Mouse (Mus musculus): ENCODE results near the gene Sec63. TPM values are rescaled to one million over a fixed set of nuclear protein-coding genes. Genes with fewer than 3 reads are reported as not detected.

Gene Sec63
- polyA plus RNA-seq, 1 experiment from 2014 or later: 15.1 TPM

- Histone ChIP-seq H3K27ac (ENCODE audit: low read length) (peak overlapping the region; percentile 95), H3K4me3 (ENCODE audit: low read depth, low read length) (peak overlapping the region; percentile 97), H3K36me3 (ENCODE audit: insufficient read depth, low read length) (no peaks in the 10 kb centered on the region), H3K4me1 (ENCODE audit: insufficient read depth, low read depth, low read length) (peaks cover 4% of the 10 kb centered on the region; the same call in 1 of the 2 replicates), H3K9ac (replicated peaks; ENCODE audit: low read depth) (peak overlapping the region; percentile 96), H3K4me2 (replicated peaks; ENCODE audit: low read depth, low read length) (peak overlapping the region; percentile 69), H3K9me3 (ENCODE audit: low read length) (no peaks in the 10 kb centered on the region), H3K27me3 (replicated peaks; ENCODE audit: insufficient read depth, low read length) (no peaks in the 10 kb centered on the region)
- DNase-seq (ENCODE audit: low spot score) (peak; percentile 71), ATAC-seq (peak; percentile 75)
- no peak for TF ChIP-seq CTCF (IDR thresholded peaks at IDR 0.05)
- no peak; the same call in 1 of the 2 replicates for TF ChIP-seq EP300 (IDR thresholded peaks at IDR 0.05)
- WGBS: under 1% methylated on average over 38 of the region's 66 CpGs
Measured at GRCm38 (mm10) chr10:42761901-42762669, 789 bp downstream of the Sec63 start.

GRCm38 (mm10) chr10:42762670-42763058 lies 1.4 kb downstream of the Sec63 start:
- H3K9ac ChIP-seq (replicated peaks; ENCODE audit: low read depth): peak overlapping the region; percentile 96
- no peaks in the 10 kb centered on the region for H3K36me3 ChIP-seq (ENCODE audit: insufficient read depth, low read length)
- H3K27ac ChIP-seq (ENCODE audit: low read length): peak overlapping the region; percentile 95
- no peaks in the 10 kb centered on the region for H3K27me3 ChIP-seq (replicated peaks; ENCODE audit: insufficient read depth, low read length)
- WGBS: under 1% methylated on average over 6 of the region's 6 CpGs
- H3K4me3 ChIP-seq (ENCODE audit: low read depth, low read length): peak overlapping the region; percentile 97
- no peaks in the 10 kb centered on the region for H3K9me3 ChIP-seq (ENCODE audit: low read length)
- peak overlapping the region; percentile 69 for H3K4me2 ChIP-seq (replicated peaks; ENCODE audit: low read depth, low read length)
- TF ChIP-seq CTCF (IDR thresholded peaks at IDR 0.05) (no peak), EP300 (IDR thresholded peaks at IDR 0.05) (no peak)
- DNase-seq (ENCODE audit: low spot score) (no peak), ATAC-seq (no peak)
- peaks cover 4% of the 10 kb centered on the region; the same call in 1 of the 2 replicates for H3K4me1 ChIP-seq (ENCODE audit: insufficient read depth, low read depth, low read length)

GRCm38 (mm10) chr10:42763246-42763645 lies 1.9 kb downstream of the Sec63 start:
- DNase-seq (ENCODE audit: low spot score) (peak; percentile 11), ATAC-seq (no peak)
- H3K4me2 ChIP-seq (replicated peaks; ENCODE audit: low read depth, low read length): peak overlapping the region; percentile 69; the same call in 1 of the 2 replicates
- no peak overlapping the region for H3K27ac ChIP-seq (ENCODE audit: low read length)
- 0 out of 2 replicates have a peak overlapping the region, but pooled peaks have one; percentile 1 for H3K9ac ChIP-seq (replicated peaks; ENCODE audit: low read depth)
- peaks cover 4% of the 10 kb centered on the region; the same call in 1 of the 2 replicates for H3K4me1 ChIP-seq (ENCODE audit: insufficient read depth, low read depth, low read length)
- 28% methylated on average over 4 of the region's 4 CpGs for WGBS
- H3K36me3 ChIP-seq (ENCODE audit: insufficient read depth, low read length): no peaks in the 10 kb centered on the region
- H3K4me3 ChIP-seq (ENCODE audit: low read depth, low read length): peak overlapping the region; percentile 97; the same call in 1 of the 2 replicates
- no peaks in the 10 kb centered on the region for H3K27me3 ChIP-seq (replicated peaks; ENCODE audit: insufficient read depth, low read length)
- no peaks in the 10 kb centered on the region for H3K9me3 ChIP-seq (ENCODE audit: low read length)
- no peak for TF ChIP-seq CTCF (IDR thresholded peaks at IDR 0.05)
- TF ChIP-seq EP300 (IDR thresholded peaks at IDR 0.05): no peak

- Histone ChIP-seq H3K4me2 (replicated peaks; ENCODE audit: low read depth, low read length) (no peak overlapping the region), H3K4me1 (ENCODE audit: insufficient read depth, low read depth, low read length) (peaks cover 4% of the 10 kb centered on the region; the same call in 1 of the 2 replicates), H3K9ac (replicated peaks; ENCODE audit: low read depth) (no peak overlapping the region), H3K4me3 (ENCODE audit: low read depth, low read length) (no peak overlapping the region), H3K27me3 (replicated peaks; ENCODE audit: insufficient read depth, low read length) (no peaks in the 10 kb centered on the region), H3K36me3 (ENCODE audit: insufficient read depth, low read length) (no peaks in the 10 kb centered on the region), H3K9me3 (ENCODE audit: low read length) (no peaks in the 10 kb centered on the region), H3K27ac (ENCODE audit: low read length) (no peak overlapping the region)
- no peak for ATAC-seq
- DNase-seq (ENCODE audit: low spot score): no peak
- no peak for TF ChIP-seq EP300 (IDR thresholded peaks at IDR 0.05)
- TF ChIP-seq CTCF (IDR thresholded peaks at IDR 0.05): no peak
Measured at GRCm38 (mm10) chr10:42765344-42765743, 4.0 kb downstream of the Sec63 start.

- WGBS: 64% methylated on average over 3 of the region's 3 CpGs
- no peaks in the 10 kb centered on the region for H3K27me3 ChIP-seq (replicated peaks; ENCODE audit: insufficient read depth, low read length)
Measured at GRCm38 (mm10) chr10:42775450-42775849, 14.2 kb downstream of the Sec63 start.

GRCm38 (mm10) chr10:42780753-42781152 lies 19.5 kb downstream of the Sec63 start:
- Histone ChIP-seq H3K4me2 (replicated peaks; ENCODE audit: low read depth, low read length) (no peak overlapping the region), H3K9ac (replicated peaks; ENCODE audit: low read depth) (no peak overlapping the region), H3K36me3 (ENCODE audit: insufficient read depth, low read length) (no peaks in the 10 kb centered on the region), H3K27ac (ENCODE audit: low read length) (no peak overlapping the region), H3K4me3 (ENCODE audit: low read depth, low read length) (no peak overlapping the region), H3K9me3 (ENCODE audit: low read length) (no peaks in the 10 kb centered on the region), H3K4me1 (ENCODE audit: insufficient read depth, low read depth, low read length) (no peaks in the 10 kb centered on the region), H3K27me3 (replicated peaks; ENCODE audit: insufficient read depth, low read length) (no peaks in the 10 kb centered on the region)
- no peak for ATAC-seq
- no peak for DNase-seq (ENCODE audit: low spot score)
- WGBS: 76% methylated on average over 2 of the region's 2 CpGs
- TF ChIP-seq CTCF (IDR thresholded peaks at IDR 0.05) (no peak), EP300 (IDR thresholded peaks at IDR 0.05) (no peak)

More at GRCm38 (mm10) chr10:42775450-42775849, 14.2 kb downstream of the Sec63 start:
- DNase-seq (ENCODE audit: low spot score) (no peak), ATAC-seq (no peak)
- Histone ChIP-seq H3K4me1 (ENCODE audit: insufficient read depth, low read depth, low read length) (no peaks in the 10 kb centered on the region), H3K27ac (ENCODE audit: low read length) (no peak overlapping the region), H3K4me2 (replicated peaks; ENCODE audit: low read depth, low read length) (no peak overlapping the region), H3K9me3 (ENCODE audit: low read length) (no peaks in the 10 kb centered on the region), H3K4me3 (ENCODE audit: low read depth, low read length) (no peak overlapping the region), H3K9ac (replicated peaks; ENCODE audit: low read depth) (no peak overlapping the region), H3K36me3 (ENCODE audit: insufficient read depth, low read length) (no peaks in the 10 kb centered on the region)
- TF ChIP-seq CTCF (IDR thresholded peaks at IDR 0.05): peak; percentile 14; the same call in 1 of the 2 replicates
- no peak for TF ChIP-seq EP300 (IDR thresholded peaks at IDR 0.05)
